Mouse (Mus musculus) left cerebral cortex, postnatal 10 days (tissue): ENCODE results near the gene Med21. TPM values are rescaled to one million over a fixed set of nuclear protein-coding genes. Genes with fewer than 3 reads are reported as not detected.

Experiments used
- DNase-seq, 2 experiments: peaks; one replicate each; pipeline ENCODE4 v3.0.0; 2021 to 2022; ENCODE audit warnings: low spot score in 2 of 2, mixed read lengths in 1 of 2; ENCODE audit errors: extremely low spot score in 1 of 2
- intact Hi-C: fragments of 180-260 bp; cut with DNase I; formaldehyde crosslinking; loops from one replicate; pipeline ENCODE4 v1.15.1; 2025
- total RNA-seq, 2 experiments: library from RNA; stranded (reverse); gene quantifications; 2 replicates each; pipeline ENCODE4 v1.2.3; 2021

The Med21 gene
- total RNA-seq, 2 experiments from 2014 or later = 39.2 to 44.9 TPM

- intact Hi-C loops = no loop called here
- no peak for DNase-seq
Measured at GRCm38 (mm10) chr6:146673696-146674095, 31.3 kb downstream of the Med21 start.

DNA sequence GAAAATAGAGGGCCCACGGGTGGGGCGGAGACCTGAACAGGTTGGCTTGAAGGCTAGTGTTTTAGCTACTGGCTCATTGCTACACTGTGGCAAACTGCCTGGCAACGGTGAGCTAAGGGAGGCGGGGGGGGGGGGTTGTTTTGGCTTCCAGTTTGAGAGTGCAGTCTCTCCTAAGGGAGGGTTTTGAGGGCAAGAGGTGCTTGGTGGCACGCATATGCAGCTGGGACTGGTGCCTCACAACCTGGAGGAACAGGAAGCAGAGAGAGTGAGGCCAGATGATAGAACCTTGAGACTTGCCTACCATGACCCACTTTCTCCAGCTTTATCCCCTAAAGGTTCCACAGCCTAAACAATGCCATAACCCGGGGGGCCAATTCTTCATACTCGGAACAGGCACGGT, 32.1 kb downstream of the Med21 start:
- no peak for DNase-seq
- intact Hi-C loops = no loop called here

GRCm38 (mm10) chr6:146674881-146675536, 32.7 kb downstream of the Med21 start:
- DNase-seq = no peak
- intact Hi-C loops = no loop called here

DNA sequence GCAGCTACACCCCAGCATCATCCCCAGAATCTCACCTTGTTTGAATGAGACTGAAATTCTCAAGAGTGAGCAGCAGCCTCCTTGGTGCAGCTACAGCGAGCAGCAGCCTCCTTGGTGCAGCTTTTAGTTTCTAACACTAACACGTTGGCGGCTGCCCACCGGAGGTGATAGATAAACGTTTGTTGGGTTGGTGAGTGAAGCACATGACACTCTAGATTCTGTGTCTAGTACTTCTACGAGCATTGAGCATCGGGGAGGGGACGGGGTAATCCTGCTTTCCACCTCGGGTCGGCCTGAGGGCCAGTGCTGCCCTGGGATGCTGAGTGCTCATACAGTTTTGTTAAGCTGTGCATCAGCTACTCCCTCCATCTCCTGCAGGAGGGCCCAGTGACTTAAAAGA, 34.6 kb downstream of the Med21 start:
- no peak for DNase-seq
- intact Hi-C loops = no loop called here

GRCm38 (mm10) chr6:146678136-146679070, 36.1 kb downstream of the Med21 start:
- intact Hi-C loops = no loop called here
- no peak for DNase-seq

GRCm38 (mm10) chr6:146683881-146684280, 41.5 kb downstream of the Med21 start:
- DNase-seq = no peak
- intact Hi-C loops = no loop called here

DNA sequence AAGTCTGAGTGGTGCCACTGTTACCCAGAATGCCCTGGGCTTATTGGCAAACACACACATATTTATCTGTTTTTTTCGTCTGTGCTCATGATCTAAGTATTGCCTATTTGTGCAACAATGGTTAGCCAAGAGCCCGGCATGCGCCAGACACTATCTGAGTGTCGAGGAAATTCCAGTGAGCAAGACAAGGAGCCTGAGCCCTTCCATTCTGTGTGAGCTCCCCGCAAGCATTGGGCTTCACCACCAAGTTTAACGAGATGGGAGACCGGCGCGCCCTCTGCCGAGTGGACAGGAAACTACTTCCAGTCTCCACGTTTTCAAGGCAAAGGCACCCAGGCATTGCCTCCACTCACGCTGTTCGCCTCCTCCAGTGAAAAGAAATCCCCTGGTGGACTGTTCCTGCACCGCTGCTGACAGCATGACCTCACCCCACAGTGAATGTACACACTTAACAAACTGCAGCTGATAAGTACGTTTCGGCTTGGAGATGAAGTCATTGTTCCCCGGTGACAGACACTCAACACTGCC, 43.5 kb downstream of the Med21 start:
- peak in 1 of 2 experiments; percentile 42 for DNase-seq
- intact Hi-C loops = no loop called here

DNA sequence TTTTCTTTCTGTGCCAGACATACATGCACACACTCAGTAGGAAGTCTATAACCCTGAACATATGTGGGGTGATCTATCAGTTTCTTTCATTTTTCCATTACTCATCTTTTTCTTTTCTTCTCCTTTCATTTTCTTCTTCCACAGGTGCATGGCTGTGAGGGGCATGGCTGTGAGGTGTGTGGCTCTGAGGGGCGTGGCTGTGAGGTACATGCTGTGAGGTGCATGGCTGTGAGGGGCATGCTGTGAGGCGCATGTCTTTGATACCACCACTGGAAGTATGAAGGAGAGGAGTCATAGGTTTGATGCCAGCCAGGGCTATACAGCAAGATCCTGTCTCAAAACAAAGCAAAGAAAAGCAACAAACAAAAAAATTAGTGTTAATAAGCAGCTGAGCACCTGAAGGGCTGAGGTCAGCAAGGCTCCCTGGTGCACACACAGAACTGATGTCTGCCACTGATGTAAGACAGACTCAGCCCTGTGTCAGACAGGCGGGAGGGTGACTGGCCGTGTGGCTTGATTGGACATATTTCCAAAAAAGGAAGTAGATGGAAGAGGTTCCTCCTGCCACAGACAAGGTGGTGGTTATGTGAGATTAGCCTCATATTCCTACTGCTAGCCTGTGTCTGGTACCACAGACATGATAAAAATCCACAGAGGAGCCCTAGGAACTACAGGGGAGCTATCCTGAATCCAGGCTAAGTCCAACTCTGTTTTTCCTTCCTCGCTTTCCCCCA, 44.3 kb downstream of the Med21 start:
- intact Hi-C loops = no loop called here
- no peak for DNase-seq

DNA sequence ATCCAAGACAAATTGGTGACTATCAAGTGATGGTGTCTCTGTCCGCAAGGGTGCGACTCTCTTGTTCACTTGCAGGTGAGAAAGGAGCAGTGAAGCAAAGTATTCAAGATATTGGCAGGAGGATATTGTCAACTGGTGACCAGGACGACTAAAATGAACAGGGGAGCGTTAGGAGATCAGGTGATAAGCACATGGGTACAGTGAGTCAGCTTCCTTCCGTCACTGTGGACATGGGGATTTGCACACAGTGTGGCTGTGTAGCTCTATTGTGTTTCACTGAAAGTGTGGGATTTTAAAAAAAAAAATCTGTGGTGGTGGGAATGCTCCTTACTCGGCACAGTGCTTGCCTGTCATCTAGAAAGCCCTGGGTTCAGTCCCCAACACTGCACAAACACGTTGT, 45.7 kb downstream of the Med21 start:
- DNase-seq = no peak
- intact Hi-C loops = no loop called here

GRCm38 (mm10) chr6:146688861-146689260, 46.5 kb downstream of the Med21 start:
- DNase-seq = no peak
- intact Hi-C loops = no loop called here

- DNase-seq = no peak
- intact Hi-C loops = no loop called here
Measured at GRCm38 (mm10) chr6:146697767-146698166, 55.4 kb downstream of the Med21 start.

GRCm38 (mm10) chr6:146698376-146698775, 56.0 kb downstream of the Med21 start:
- intact Hi-C loops = no loop called here
- DNase-seq = no peak

Other genes with a start within 250 kb of the Med21 start
- 10 to 100 TPM; 17.0 to 19.3 TPM for gene Itpr2, start 140.3 kb upstream of the Med21 start, total RNA-seq
- 10 to 100 TPM; 47.2 to 50.3 TPM for gene Fgfr1op2, start 65.3 kb upstream of the Med21 start, total RNA-seq
- 10 to 100 TPM; 29.4 to 34.4 TPM for gene Ints13, start 64.7 kb upstream of the Med21 start, total RNA-seq
- gene Tm7sf3, start 277 bp downstream of the Med21 start, total RNA-seq = 10 to 100 TPM; 31.7 to 33.6 TPM
- 10 to 100 TPM; 16.5 to 16.6 TPM for gene Stk38l, start 82.4 kb downstream of the Med21 start, total RNA-seq
- gene Arntl2, start 153.5 kb downstream of the Med21 start, total RNA-seq = 10 to 100 TPM in 1 of 2 experiments, 1 to 10 TPM in 1; 7.1 to 11.5 TPM
- gene Smco2, start 207.6 kb downstream of the Med21 start, total RNA-seq = not detected
- gene Ppfibp1, start 245.9 kb downstream of the Med21 start, total RNA-seq = 100 to 1,000 TPM in 1 of 2 experiments, 10 to 100 TPM in 1; 96.3 to 100 TPM